Mouse (Mus musculus): ENCODE results near the gene Rev3l. TPM values are rescaled to one million over a fixed set of nuclear protein-coding genes. Genes with fewer than 3 reads are reported as not detected.

Gene Rev3l
- 11.1 and 17.0 TPM in 2 replicates for total RNA-seq (2014; rRNA removed)
- polyA plus RNA-seq (2012; rRNA removed): 4.7 and 5.0 TPM in 2 replicates

DNA sequence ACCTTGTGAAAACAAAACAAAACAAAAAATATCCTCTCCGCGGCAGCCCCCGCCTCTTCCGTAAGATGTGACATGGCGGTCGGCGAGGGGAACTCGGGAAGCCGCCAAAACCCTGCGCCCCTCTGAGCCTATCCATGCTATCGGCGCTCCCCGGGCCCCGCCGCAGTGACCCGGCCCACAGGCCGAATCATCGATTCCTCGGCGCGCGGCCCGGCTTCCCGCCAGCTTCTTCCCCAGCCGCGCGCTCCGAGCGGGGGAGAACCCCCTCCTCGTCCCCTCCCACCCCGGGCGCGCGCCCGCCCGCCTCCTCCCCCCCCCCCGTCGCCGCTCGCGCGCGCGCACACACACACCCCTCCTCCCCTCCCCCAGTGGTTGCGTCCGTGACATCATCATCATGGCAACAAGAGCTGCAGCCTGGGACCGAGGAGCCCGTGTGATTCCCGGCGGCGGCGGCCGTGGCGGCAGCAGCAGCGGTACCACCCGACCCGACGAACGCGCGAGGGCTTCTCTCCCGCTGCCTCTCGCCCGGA, at the start of gene Rev3l:
Gene Rev3l (plus strand): TSS at position 383 of the 530 bp plus-strand sequence.
- Histone ChIP-seq H3K79me2 (ENCODE audit: control insufficient read depth, insufficient read depth, low read length) (peaks cover 3% of the 10 kb centered on the region; the same call in 1 of the 2 replicates), H3K9ac (ENCODE audit: low read depth, low read length) (peak within 1 kb of the TSS; percentile 97), H3K36me3 (ENCODE audit: control insufficient read depth, insufficient read depth, low read length) (no peaks in the 10 kb centered on the region), H3K27me3 (ENCODE audit: control insufficient read depth, insufficient read depth, low read length) (no peaks in the 10 kb centered on the region), H3K4me1 (ENCODE audit: control insufficient read depth, insufficient read depth, low read length) (0 out of 2 replicates have a peak, but pooled peaks cover 1% of the 10 kb centered on the region), H3K4me3 (ENCODE audit: insufficient read depth, low read depth, low read length) (peak within 1 kb of the TSS; percentile 81), H3K27ac (replicated peaks; ENCODE audit: insufficient read depth, low read depth, low read length) (peak within 1 kb of the TSS; percentile 93)
- under 1% methylated on average over 47 of the region's 64 CpGs for WGBS
- DNase-seq (ENCODE audit: extremely low read depth, low read depth, low spot score): peak; percentile 79
- TF ChIP-seq POLR2A (IDR thresholded peaks at IDR 0.05; ENCODE audit: extremely low read depth, insufficient read depth, low read length) (no peak), CTCF (IDR thresholded peaks at IDR 0.05; ENCODE audit: low read depth, low read length) (no peak)

DNA sequence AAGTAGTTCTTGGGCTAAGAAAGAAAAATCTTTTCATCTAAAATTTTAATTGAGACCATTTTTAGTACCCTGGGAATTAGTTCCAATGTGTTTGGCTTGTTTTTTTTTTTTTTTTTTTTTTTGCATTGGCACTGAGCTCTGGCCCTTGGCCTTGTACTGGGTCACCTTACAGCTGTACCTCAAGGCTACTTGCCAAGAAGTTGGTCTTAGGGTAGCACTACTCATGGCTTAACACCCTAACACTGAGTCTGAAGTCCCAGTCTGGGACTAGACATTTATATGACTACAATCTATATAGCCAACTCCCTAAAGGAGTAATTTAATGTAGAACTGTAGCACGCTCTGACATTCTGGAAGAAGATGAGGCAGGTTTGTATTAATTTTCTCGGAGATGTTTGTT, 49.4 kb upstream of the Rev3l start:
- DNase-seq (ENCODE audit: extremely low read depth, low read depth, low spot score): no peak
- 77% methylated on average over 2 of the region's 2 CpGs for WGBS
- TF ChIP-seq CTCF (IDR thresholded peaks at IDR 0.05; ENCODE audit: low read depth, low read length): no peak
- no peak for TF ChIP-seq POLR2A (IDR thresholded peaks at IDR 0.05; ENCODE audit: extremely low read depth, insufficient read depth, low read length)

DNA sequence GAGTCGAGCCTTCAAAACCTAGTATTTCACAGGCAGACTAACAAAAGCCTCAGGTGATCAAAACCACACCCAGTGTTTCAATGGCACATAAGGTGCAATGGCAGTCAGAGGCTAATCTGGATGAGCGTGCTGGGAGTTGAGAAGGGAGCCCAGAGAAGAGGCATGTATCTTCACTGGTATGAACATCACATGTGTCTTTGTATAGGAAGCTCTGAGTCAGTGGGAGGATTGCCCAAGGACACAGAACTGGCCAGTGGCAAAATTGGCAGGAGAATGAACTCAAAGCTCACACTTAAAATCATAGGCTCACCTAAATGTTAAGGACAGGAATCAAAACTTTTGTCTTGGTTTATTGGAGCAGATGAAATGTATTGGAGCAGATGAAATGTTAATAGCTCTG, 48.4 kb upstream of the Rev3l start:
- Histone ChIP-seq H3K4me3 (ENCODE audit: insufficient read depth, low read depth, low read length) (no peak overlapping the region), H3K9ac (ENCODE audit: low read depth, low read length) (no peak overlapping the region), H3K79me2 (ENCODE audit: control insufficient read depth, insufficient read depth, low read length) (no peaks in the 10 kb centered on the region), H3K27me3 (ENCODE audit: control insufficient read depth, insufficient read depth, low read length) (no peaks in the 10 kb centered on the region), H3K36me3 (ENCODE audit: control insufficient read depth, insufficient read depth, low read length) (no peaks in the 10 kb centered on the region), H3K27ac (replicated peaks; ENCODE audit: insufficient read depth, low read depth, low read length) (no peak overlapping the region), H3K4me1 (ENCODE audit: control insufficient read depth, insufficient read depth, low read length) (no peaks in the 10 kb centered on the region)
- WGBS: 88% methylated on average over 2 of the region's 2 CpGs
- TF ChIP-seq CTCF (IDR thresholded peaks at IDR 0.05; ENCODE audit: low read depth, low read length) (no peak), POLR2A (IDR thresholded peaks at IDR 0.05; ENCODE audit: extremely low read depth, insufficient read depth, low read length) (no peak)
- no peak for DNase-seq (ENCODE audit: extremely low read depth, low read depth, low spot score)

More for the DNA sequence above, 49.4 kb upstream of the Rev3l start:
- Histone ChIP-seq H3K4me1 (ENCODE audit: control insufficient read depth, insufficient read depth, low read length) (no peaks in the 10 kb centered on the region), H3K79me2 (ENCODE audit: control insufficient read depth, insufficient read depth, low read length) (no peaks in the 10 kb centered on the region), H3K36me3 (ENCODE audit: control insufficient read depth, insufficient read depth, low read length) (no peaks in the 10 kb centered on the region), H3K4me3 (ENCODE audit: insufficient read depth, low read depth, low read length) (no peak overlapping the region), H3K27me3 (ENCODE audit: control insufficient read depth, insufficient read depth, low read length) (no peaks in the 10 kb centered on the region), H3K9ac (ENCODE audit: low read depth, low read length) (no peak overlapping the region), H3K27ac (replicated peaks; ENCODE audit: insufficient read depth, low read depth, low read length) (no peak overlapping the region)

DNA sequence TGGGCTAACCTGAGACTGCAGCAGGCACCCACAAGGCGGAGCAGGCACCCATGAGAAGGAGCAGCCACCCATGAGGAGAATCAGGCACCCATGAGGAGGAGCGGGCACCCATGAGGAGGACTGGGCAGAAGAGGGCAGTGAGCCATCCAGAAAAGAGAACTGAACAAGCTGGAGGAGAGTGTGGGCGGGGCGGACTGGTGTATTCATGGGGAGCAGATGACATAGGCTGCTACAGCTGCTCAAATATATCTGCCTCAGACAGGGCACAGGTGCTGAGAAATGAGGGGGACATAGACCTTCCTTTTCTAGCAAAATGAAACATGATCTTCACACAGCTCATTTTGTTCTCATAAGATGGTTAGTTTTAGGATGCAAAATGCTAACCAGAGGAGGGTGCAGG, 45.1 kb upstream of the Rev3l start:
- H3K4me1 ChIP-seq (ENCODE audit: control insufficient read depth, insufficient read depth, low read length): no peaks in the 10 kb centered on the region
- H3K36me3 ChIP-seq (ENCODE audit: control insufficient read depth, insufficient read depth, low read length): no peaks in the 10 kb centered on the region
- no peak overlapping the region for H3K9ac ChIP-seq (ENCODE audit: low read depth, low read length)
- no peaks in the 10 kb centered on the region for H3K79me2 ChIP-seq (ENCODE audit: control insufficient read depth, insufficient read depth, low read length)
- no peak overlapping the region for H3K4me3 ChIP-seq (ENCODE audit: insufficient read depth, low read depth, low read length)
- 98% methylated on average over 4 of the region's 4 CpGs for WGBS
- no peak for DNase-seq (ENCODE audit: extremely low read depth, low read depth, low spot score)
- no peak for TF ChIP-seq POLR2A (IDR thresholded peaks at IDR 0.05; ENCODE audit: extremely low read depth, insufficient read depth, low read length)
- no peak for TF ChIP-seq CTCF (IDR thresholded peaks at IDR 0.05; ENCODE audit: low read depth, low read length)
- H3K27me3 ChIP-seq (ENCODE audit: control insufficient read depth, insufficient read depth, low read length): no peaks in the 10 kb centered on the region
- H3K27ac ChIP-seq (replicated peaks; ENCODE audit: insufficient read depth, low read depth, low read length): no peak overlapping the region

DNA sequence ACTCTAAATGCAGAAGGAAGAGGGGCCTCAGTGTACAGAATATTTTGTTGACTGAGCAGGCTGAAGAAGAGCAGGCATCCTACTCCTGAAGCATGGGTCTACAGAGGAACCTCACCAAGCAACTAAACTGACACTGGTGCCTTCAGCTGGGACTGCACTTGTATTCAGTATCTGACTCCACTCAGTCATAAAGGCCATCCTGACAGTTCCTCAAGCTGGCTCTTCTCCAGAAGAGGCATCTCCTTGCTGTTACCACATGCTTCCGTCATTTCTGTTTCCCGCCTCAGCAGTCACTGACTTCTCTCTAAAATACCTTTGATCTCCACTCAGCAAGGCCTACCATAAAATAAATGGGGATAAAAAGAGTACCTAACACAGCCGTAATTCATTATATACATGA, 44.1 kb upstream of the Rev3l start:
- no peaks in the 10 kb centered on the region for H3K4me1 ChIP-seq (ENCODE audit: control insufficient read depth, insufficient read depth, low read length)
- 84% methylated on average over 3 of the region's 3 CpGs for WGBS

DNA sequence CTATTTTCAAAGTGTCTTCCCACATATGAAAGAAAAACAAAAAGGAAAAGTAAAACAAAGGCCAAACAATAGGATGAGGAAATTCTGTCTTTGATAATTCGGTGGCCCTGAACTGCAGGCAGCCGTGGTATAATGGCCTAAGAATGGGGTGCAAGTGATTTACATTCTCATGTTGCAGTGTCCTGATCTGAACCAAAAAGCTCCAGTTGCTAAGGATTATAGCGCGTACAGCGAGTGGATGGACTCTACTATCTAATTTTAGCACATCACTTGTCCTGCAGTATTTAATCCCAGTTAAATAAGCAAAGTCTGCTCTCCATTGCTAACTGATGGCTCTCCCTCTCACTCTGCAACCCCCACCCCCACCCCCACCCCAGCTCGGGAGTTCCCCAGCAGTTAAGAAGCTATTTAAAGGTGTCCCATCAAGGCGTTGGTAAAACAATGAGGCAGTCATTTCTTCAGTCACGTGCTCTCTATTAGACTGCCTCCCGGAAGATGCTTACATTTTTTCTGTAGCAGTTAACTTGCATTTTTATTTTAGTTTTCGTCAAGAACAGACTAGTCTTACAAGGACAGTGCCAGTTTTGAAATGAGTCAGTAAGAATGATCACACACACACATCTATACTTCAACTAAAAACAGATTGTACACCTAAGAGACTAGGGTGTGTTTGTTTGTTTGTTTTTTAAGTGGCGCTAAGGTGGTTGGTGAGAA, 40.4 kb upstream of the Rev3l start:
- no peaks in the 10 kb centered on the region for H3K36me3 ChIP-seq (ENCODE audit: control insufficient read depth, insufficient read depth, low read length)
- H3K27ac ChIP-seq (replicated peaks; ENCODE audit: insufficient read depth, low read depth, low read length): no peak overlapping the region
- no peaks in the 10 kb centered on the region for H3K4me1 ChIP-seq (ENCODE audit: control insufficient read depth, insufficient read depth, low read length)
- H3K9ac ChIP-seq (ENCODE audit: low read depth, low read length): no peak overlapping the region
- no peak for DNase-seq (ENCODE audit: extremely low read depth, low read depth, low spot score)
- H3K27me3 ChIP-seq (ENCODE audit: control insufficient read depth, insufficient read depth, low read length): no peaks in the 10 kb centered on the region
- 71% methylated on average over 11 of the region's 11 CpGs for WGBS
- TF ChIP-seq POLR2A (IDR thresholded peaks at IDR 0.05; ENCODE audit: extremely low read depth, insufficient read depth, low read length) (no peak), CTCF (IDR thresholded peaks at IDR 0.05; ENCODE audit: low read depth, low read length) (no peak)
- H3K4me3 ChIP-seq (ENCODE audit: insufficient read depth, low read depth, low read length): no peak overlapping the region
- no peaks in the 10 kb centered on the region for H3K79me2 ChIP-seq (ENCODE audit: control insufficient read depth, insufficient read depth, low read length)

More for the DNA sequence above, 44.1 kb upstream of the Rev3l start:
- H3K27me3 ChIP-seq (ENCODE audit: control insufficient read depth, insufficient read depth, low read length): no peaks in the 10 kb centered on the region
- no peak overlapping the region for H3K9ac ChIP-seq (ENCODE audit: low read depth, low read length)
- no peak for DNase-seq (ENCODE audit: extremely low read depth, low read depth, low spot score)
- no peak for TF ChIP-seq POLR2A (IDR thresholded peaks at IDR 0.05; ENCODE audit: extremely low read depth, insufficient read depth, low read length)
- TF ChIP-seq CTCF (IDR thresholded peaks at IDR 0.05; ENCODE audit: low read depth, low read length): no peak
- no peak overlapping the region for H3K27ac ChIP-seq (replicated peaks; ENCODE audit: insufficient read depth, low read depth, low read length)
- H3K36me3 ChIP-seq (ENCODE audit: control insufficient read depth, insufficient read depth, low read length): no peaks in the 10 kb centered on the region
- no peak overlapping the region for H3K4me3 ChIP-seq (ENCODE audit: insufficient read depth, low read depth, low read length)
- no peaks in the 10 kb centered on the region for H3K79me2 ChIP-seq (ENCODE audit: control insufficient read depth, insufficient read depth, low read length)
